Mouse (Mus musculus): ENCODE results near the gene Olfr808.

The Olfr808 gene

DNA sequence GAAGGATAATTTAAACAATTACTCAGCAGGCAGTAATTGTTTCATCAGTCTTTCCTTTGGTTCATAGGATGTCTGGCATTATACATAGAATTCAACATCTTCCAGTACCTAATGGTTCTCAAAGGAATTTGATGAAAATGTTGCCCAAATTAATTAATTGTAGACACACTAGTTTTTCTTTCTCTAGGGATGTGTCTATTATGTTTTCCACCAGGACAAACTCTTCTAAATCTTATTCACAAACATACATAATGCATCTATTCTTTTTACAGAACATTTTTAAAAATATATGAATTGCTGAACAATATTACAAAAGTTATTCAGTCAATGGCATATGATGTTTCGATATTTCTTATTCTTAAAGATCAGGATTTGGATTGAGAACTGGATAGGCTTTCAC, at the start of gene Olfr808:
TSS of gene Olfr808 (plus strand) at position 301 of the 400 bp plus-strand sequence.
- DNase-seq (ENCODE audit: low spot score): no peak

DNA sequence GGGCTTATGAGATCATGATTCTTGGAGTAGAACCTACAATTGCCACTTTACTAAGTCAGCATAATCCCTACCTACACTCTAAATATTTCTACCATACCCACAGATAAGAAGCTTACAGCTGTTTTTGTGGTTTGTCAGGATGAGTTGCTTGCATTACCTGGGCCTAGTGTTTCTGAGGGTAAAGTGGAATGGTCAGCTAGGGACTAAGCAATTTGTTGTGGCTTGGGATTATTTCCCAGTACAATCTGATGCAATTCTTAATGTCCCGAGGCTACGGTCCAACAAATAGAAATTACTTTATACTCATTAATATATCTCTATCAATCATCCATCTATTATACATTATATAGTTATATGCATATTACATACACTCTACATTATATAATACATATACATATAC, 36.0 kb upstream of the Olfr808 start, which contains the start of gene Olfr805:
TSS of gene Olfr805 (minus strand) at position 101 of the 400 bp plus-strand sequence.
- DNase-seq (ENCODE audit: low spot score): no peak

- no peak for DNase-seq (ENCODE audit: low spot score)
Measured at GRCm38 (mm10) chr10:129741821-129742220, 23.5 kb upstream of the Olfr808 start, which contains the start of gene Olfr806. Gene Olfr806, minus strand, starts transcription at chr10:129741921.

DNA sequence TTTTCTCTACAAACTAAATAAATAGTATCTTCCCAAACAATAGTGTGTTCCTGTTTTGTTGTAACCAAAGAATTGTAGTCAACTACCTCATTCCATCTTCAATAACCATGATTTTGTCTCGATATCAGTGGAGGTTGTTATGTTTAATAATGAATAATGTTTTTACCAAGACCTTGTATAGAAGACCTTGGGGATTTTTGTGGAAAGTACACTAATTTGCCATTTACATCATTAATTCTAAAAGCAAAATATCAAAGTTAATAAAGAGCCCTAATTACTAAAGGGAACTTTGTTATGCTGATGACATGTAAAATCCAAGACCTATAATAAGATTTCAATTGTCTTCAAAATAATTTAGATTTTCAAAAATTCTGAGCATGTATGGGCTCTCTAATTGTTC, 7.6 kb upstream of the Olfr808 start, which contains the start of gene Olfr807:
TSS of gene Olfr807 (minus strand) at position 101 of the 400 bp plus-strand sequence.
- DNase-seq (ENCODE audit: low spot score): no peak

- no peak for DNase-seq (ENCODE audit: low spot score)
Measured at GRCm38 (mm10) chr10:129774338-129774737, 9.1 kb downstream of the Olfr808 start, which contains the start of gene Olfr809. Gene Olfr809, plus strand, starts transcription at chr10:129774638.

- no peak for DNase-seq (ENCODE audit: low spot score)
Measured at GRCm38 (mm10) chr10:129778123-129778522, 12.8 kb downstream of the Olfr808 start.

- no peak for DNase-seq (ENCODE audit: low spot score)
Measured at GRCm38 (mm10) chr10:129794817-129795216, 29.5 kb downstream of the Olfr808 start, which contains the start of gene Olfr810. Gene Olfr810, minus strand, starts transcription at chr10:129794917.

GRCm38 (mm10) chr10:129804296-129804695, 39.0 kb downstream of the Olfr808 start, which contains the start of gene Olfr811:
Gene Olfr811, minus strand, starts transcription at chr10:129804396.
- no peak for DNase-seq (ENCODE audit: low spot score)

Measured in urinary bladder, postnatal 14 days (tissue).